Mouse (Mus musculus) spleen, adult 2 months (tissue): Measurements from ENCODE around the gene Plcxd2.

Source experiments
- CTCF ChIP-seq: fragments of 200-500 bp; IDR thresholded peaks from 2 replicates; pipeline ENCODE4 v1.5.1; 2011; ENCODE audit warnings: mild to moderate bottlenecking, inconsistent platforms; ENCODE audit not compliant: insufficient read depth, insufficient read length, insufficient replicate concordance; ENCODE audit errors: extremely low read depth
- POLR2A ChIP-seq: fragments of 200-500 bp; IDR thresholded peaks from 2 replicates; pipeline ENCODE4 v1.6.1; 2011; ENCODE audit warnings: low read depth, low read length, inconsistent platforms

DNA sequence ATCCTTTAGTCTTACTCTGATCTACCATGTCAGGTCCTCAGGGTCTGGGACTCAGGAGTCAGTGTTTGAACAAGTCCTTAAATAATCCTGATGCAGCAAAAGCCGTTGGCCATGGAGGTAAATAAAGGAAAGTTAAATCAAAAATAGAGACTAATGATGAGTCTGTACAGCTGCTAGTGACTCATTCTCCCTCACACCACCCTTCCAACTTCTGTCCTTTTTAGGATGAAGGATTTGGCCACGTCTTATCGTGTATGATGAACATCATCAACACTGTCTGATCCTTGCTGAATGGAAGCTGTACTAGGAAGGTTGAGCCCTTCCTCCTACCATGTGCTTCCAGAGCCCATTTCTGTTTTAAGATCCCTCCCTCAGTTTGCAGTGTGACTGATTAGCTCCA is 79.7 kb downstream of the Plcxd2 start:
- TF ChIP-seq CTCF (no peak), POLR2A (no peak)
